Mouse (Mus musculus) T-cell, adult 2 months (primary cell): ENCODE results near the gene Glipr2.
A peak's percentile ranks its signal among the peaks of the same experiment; 100 is the strongest.

Experiments used
- DNase-seq: peaks from one replicate; pipeline ENCODE4 v3.0.0; 2022; ENCODE audit warnings: low spot score

Glipr2 gene

GRCm38 (mm10) chr4:43957292-43957845 is at the start of gene Glipr2:
TSS of gene Glipr2 (plus strand) at chr4:43957401.
- peak; percentile 85 for DNase-seq

GRCm38 (mm10) chr4:43918221-43918620 is 39.0 kb upstream of the Glipr2 start:
- no peak for DNase-seq

- DNase-seq: no peak
Observed at GRCm38 (mm10) chr4:43920602-43921001, 36.6 kb upstream of the Glipr2 start.

- DNase-seq: no peak
Observed at GRCm38 (mm10) chr4:43925125-43925524, 32.1 kb upstream of the Glipr2 start.

- peak; percentile 74 for DNase-seq
Observed at GRCm38 (mm10) chr4:43925779-43926178, 31.4 kb upstream of the Glipr2 start.

GRCm38 (mm10) chr4:43927826-43928225 is 29.4 kb upstream of the Glipr2 start:
- DNase-seq: peak; percentile 45

GRCm38 (mm10) chr4:43931877-43932276 is 25.3 kb upstream of the Glipr2 start:
- DNase-seq: no peak

- no peak for DNase-seq
Observed at GRCm38 (mm10) chr4:43936186-43936585, 21.0 kb upstream of the Glipr2 start.

- peak; percentile 68 for DNase-seq
Observed at GRCm38 (mm10) chr4:43936749-43937674, 20.2 kb upstream of the Glipr2 start.

GRCm38 (mm10) chr4:43941315-43941714 is 15.9 kb upstream of the Glipr2 start:
- DNase-seq: peak; percentile 41

GRCm38 (mm10) chr4:43942421-43942820 is 14.8 kb upstream of the Glipr2 start:
- no peak for DNase-seq

GRCm38 (mm10) chr4:43947571-43947970 is 9.6 kb upstream of the Glipr2 start:
- no peak for DNase-seq

GRCm38 (mm10) chr4:43957846-43958461 is 753 bp downstream of the Glipr2 start:
- DNase-seq: peak; percentile 41

- DNase-seq: no peak
Observed at GRCm38 (mm10) chr4:43959523-43960179, 2.5 kb downstream of the Glipr2 start.

GRCm38 (mm10) chr4:43960207-43960606 is 3.0 kb downstream of the Glipr2 start:
- DNase-seq: peak; percentile 26

- DNase-seq: no peak
Observed at GRCm38 (mm10) chr4:43964326-43964833, 7.2 kb downstream of the Glipr2 start.

GRCm38 (mm10) chr4:43964951-43965684 is 7.9 kb downstream of the Glipr2 start:
- DNase-seq: no peak

- no peak for DNase-seq
Observed at GRCm38 (mm10) chr4:43965856-43966535, 8.8 kb downstream of the Glipr2 start.

- peak; percentile 25 for DNase-seq
Observed at GRCm38 (mm10) chr4:43968650-43969049, 11.4 kb downstream of the Glipr2 start.

- DNase-seq: no peak
Observed at GRCm38 (mm10) chr4:43969373-43969772, 12.2 kb downstream of the Glipr2 start.
